Mouse (Mus musculus) liver, adult 2 months (tissue): ENCODE data around the gene Adap1.

Experiments
- CTCF ChIP-seq: fragments of 200-500 bp; IDR thresholded peaks from 2 replicates; pipeline ENCODE4 v1.5.1; 2011; ENCODE audit warnings: low read depth, low read length, control low read depth
- POLR2A ChIP-seq: fragments of 200-500 bp; IDR thresholded peaks from 2 replicates; pipeline ENCODE4 v1.6.1; 2011; ENCODE audit warnings: low read length, control low read depth; ENCODE audit not compliant: insufficient read depth; ENCODE audit errors: extremely low read depth

DNA sequence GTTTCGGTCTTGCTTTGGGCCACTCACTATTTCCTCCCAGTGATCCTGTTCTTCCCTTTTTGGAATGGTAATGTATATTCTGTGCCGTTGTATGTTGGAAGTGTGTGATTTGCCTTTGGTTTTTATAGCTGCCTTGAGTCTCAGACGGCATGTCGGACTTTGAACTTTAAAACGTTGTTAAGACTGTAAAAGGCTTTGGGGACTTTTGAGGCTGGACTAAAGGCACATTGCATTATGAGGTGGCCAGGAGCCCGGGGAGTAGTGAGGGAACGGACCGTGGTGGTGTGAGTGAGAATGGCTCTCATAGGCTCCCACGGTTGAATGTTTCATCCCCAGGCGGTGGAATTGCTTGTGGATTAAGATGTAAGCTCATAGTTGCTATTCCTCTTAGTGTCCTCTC, 28.3 kb downstream of the Adap1 start:
- no peak for TF ChIP-seq POLR2A
- TF ChIP-seq CTCF: no peak
